Mouse (Mus musculus) liver, adult 2 months (tissue): ENCODE results near the gene Peli2.

Source experiments
- CTCF ChIP-seq: fragments of 200-500 bp; IDR thresholded peaks from 2 replicates; pipeline ENCODE4 v1.5.1; 2011; ENCODE audit warnings: low read depth, low read length, control low read depth
- POLR2A ChIP-seq: fragments of 200-500 bp; IDR thresholded peaks from 2 replicates; pipeline ENCODE4 v1.6.1; 2011; ENCODE audit warnings: low read length, control low read depth; ENCODE audit not compliant: insufficient read depth; ENCODE audit errors: extremely low read depth

DNA sequence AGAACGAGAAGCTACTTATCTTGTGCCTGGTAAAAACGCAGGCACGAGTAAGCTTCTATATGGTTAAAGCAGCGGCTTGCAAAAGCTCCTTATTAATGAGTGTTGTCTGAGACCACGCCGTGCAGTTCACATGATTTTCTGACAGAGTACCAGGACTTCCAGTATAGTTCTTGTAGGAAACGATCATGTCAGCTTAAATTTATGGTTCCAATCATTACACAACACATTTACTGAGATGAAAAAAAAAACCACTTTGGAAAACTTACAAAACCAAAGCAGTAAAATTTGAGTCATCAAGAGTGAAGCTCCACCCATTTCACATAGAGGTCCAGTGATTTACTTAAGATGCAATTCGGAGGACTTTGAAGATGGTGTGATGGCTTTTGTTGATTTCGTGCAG is 53.2 kb downstream of the Peli2 start:
- TF ChIP-seq POLR2A, result no peak
- TF ChIP-seq CTCF, result no peak
